Mouse (Mus musculus) liver (tissue): ENCODE results near the gene Echs1.

Experiments
- DNase-seq: peaks from one replicate; pipeline ENCODE4 v3.0.0-alpha.2; 2020; ENCODE audit warnings: mixed read lengths

Echs1 gene

GRCm38 (mm10) chr7:140060936-140061831, 55.1 kb downstream of the Echs1 start:
- DNase-seq = no peak

GRCm38 (mm10) chr7:140059601-140060000, 56.7 kb downstream of the Echs1 start:
- no peak for DNase-seq

GRCm38 (mm10) chr7:140058528-140058927, 57.7 kb downstream of the Echs1 start:
- DNase-seq = no peak

GRCm38 (mm10) chr7:140057413-140058407, 58.6 kb downstream of the Echs1 start:
- no peak for DNase-seq
